Mouse (Mus musculus): ENCODE results near the gene Engase. TPM values are rescaled to one million over a fixed set of nuclear protein-coding genes. Genes with fewer than 3 reads are reported as not detected.

Gene Engase
- total RNA-seq, 1 experiment: 10.8 TPM

DNA sequence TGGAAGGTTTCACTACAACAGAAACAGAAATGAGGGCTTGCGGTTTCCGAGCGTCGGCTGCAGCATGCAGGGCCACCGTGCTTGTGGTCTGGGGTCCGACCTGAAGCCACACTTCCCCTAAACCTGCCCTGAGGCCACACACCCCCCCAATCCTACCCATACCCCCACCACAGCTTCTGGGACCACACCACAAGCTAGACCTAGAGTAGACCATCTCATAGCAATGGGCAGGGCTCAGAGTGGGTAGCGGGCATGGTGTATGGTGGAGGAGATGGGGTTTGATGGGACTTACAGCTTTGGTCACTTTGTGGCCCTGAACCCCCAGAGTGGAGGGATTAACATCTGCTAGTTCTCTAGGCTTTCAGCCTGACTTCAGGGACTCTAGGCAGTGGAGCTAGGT lies 14.6 kb downstream of the Engase start:
- Histone ChIP-seq H3K27ac (ENCODE audit: insufficient read depth, low read depth, low read length, poor library complexity, severe bottlenecking) (no peak overlapping the region), H3K9ac (ENCODE audit: insufficient read depth, low read depth, low read length, poor library complexity, severe bottlenecking) (no peak overlapping the region), H3K4me3 (ENCODE audit: insufficient read depth in 1 of 2, low read depth in 1 of 2, low read length in 2 of 2, poor library complexity in 1 of 2, severe bottlenecking in 1 of 2) (no peak overlapping the region), H3K36me3 (ENCODE audit: control insufficient read depth, insufficient read depth, low read length, poor library complexity, severe bottlenecking) (no peaks in the 10 kb centered on the region; the same call in 1 of the 2 replicates), H3K9me3 (ENCODE audit: control insufficient read depth, insufficient read depth, low read depth, low read length) (no peaks in the 10 kb centered on the region), H3K4me1 (ENCODE audit: control insufficient read depth in 2 of 2, insufficient read depth in 2 of 2, low read length in 2 of 2, poor library complexity in 1 of 2) (no peaks in the 10 kb centered on the region; a peak in 1 of 4 replicates)
- DNase-seq (ENCODE audit: low read depth, low spot score): no peak
- TF ChIP-seq CHD2 (IDR thresholded peaks at IDR 0.05; ENCODE audit: low read depth, low read length) (no peak), MAFK (IDR thresholded peaks at IDR 0.05; ENCODE audit: insufficient read depth, low read depth, low read length) (no peak), ZNF384 (IDR thresholded peaks at IDR 0.05; ENCODE audit: low read depth, low read length) (no peak), HCFC1 (IDR thresholded peaks at IDR 0.05; ENCODE audit: borderline replicate concordance, insufficient read depth, low read length) (no peak), ZC3H11A (IDR thresholded peaks at IDR 0.05; ENCODE audit: borderline replicate concordance, low read depth, low read length) (no peak)
- in situ Hi-C loops (cut with MboI; ENCODE audit: low sequenced_read_pairs in 2 of 2, unreplicated experiment in 2 of 2): no loop called here

DNA sequence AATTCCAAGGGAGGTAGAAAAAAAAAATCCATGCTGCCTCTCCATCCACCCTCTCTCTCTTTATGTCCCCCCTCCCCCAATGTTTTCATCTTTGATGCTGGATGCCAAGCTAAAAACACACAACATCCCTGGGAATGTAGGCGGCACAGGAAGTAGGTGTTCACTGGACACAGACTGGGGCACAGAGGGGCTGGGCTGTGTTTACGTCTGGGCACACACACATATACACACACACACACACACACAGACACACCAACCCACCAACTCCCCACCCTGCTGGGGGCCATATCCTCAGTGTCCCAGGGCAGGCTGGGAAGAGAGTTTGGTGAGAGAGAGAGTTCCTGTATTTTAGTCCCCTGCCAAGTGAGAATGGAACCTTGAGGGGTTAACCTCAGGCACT lies 16.8 kb downstream of the Engase start:
- in situ Hi-C loops (cut with MboI; ENCODE audit: low sequenced_read_pairs in 2 of 2, unreplicated experiment in 2 of 2): no loop called here
- Histone ChIP-seq H3K36me3 (ENCODE audit: control insufficient read depth, insufficient read depth, low read length, poor library complexity, severe bottlenecking) (no peaks in the 10 kb centered on the region), H3K27ac (ENCODE audit: insufficient read depth, low read depth, low read length, poor library complexity, severe bottlenecking) (no peak overlapping the region), H3K9ac (ENCODE audit: insufficient read depth, low read depth, low read length, poor library complexity, severe bottlenecking) (no peak overlapping the region), H3K4me1 (ENCODE audit: control insufficient read depth in 2 of 2, insufficient read depth in 2 of 2, low read length in 2 of 2, poor library complexity in 1 of 2) (no peaks in the 10 kb centered on the region; a peak in 1 of 4 replicates), H3K9me3 (ENCODE audit: control insufficient read depth, insufficient read depth, low read depth, low read length) (no peaks in the 10 kb centered on the region), H3K4me3 (ENCODE audit: insufficient read depth in 1 of 2, low read depth in 1 of 2, low read length in 2 of 2, poor library complexity in 1 of 2, severe bottlenecking in 1 of 2) (no peak overlapping the region)
- no peak for DNase-seq (ENCODE audit: low read depth, low spot score)
- no peak for TF ChIP-seq CHD2 (IDR thresholded peaks at IDR 0.05; ENCODE audit: low read depth, low read length)
- no peak for TF ChIP-seq MAFK (IDR thresholded peaks at IDR 0.05; ENCODE audit: insufficient read depth, low read depth, low read length)
- no peak for TF ChIP-seq ZC3H11A (IDR thresholded peaks at IDR 0.05; ENCODE audit: borderline replicate concordance, low read depth, low read length)
- no peak for TF ChIP-seq HCFC1 (IDR thresholded peaks at IDR 0.05; ENCODE audit: borderline replicate concordance, insufficient read depth, low read length)
- TF ChIP-seq ZNF384 (IDR thresholded peaks at IDR 0.05; ENCODE audit: low read depth, low read length): no peak

DNA sequence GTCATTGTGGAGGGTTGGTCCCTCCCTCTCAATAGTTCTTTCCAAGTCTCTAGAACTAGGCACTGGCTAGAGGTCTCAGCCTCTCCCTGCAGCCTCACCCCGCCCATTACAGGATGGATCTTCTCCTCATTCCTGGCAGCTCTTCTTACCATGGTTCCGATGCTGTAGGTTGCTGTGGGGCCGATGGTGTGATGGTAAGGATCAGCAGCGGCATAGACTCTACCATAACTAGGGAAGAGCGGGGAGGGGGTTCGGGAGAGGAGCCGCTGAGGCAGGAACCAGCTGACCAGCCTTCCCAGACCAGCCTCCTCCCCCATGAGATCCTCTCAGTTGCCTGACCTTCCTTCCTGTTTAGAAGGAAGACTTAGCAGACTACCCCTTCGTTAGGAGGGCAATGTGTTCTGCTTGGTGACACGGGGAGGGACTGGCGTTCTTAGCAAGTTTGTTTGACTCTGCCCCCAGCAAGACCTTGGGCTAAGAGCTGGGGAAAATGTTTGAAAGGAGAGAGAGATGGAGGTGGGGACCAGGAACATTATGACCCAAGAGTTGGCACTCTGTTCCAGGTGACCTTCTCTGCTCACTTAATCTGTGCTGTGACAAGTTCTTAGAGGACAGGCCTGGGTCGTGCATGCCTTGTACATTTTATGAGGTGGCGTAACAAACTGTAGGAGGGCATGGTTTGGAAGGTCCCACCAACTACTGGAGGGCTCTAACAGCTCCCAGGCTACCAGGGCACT lies 17.5 kb downstream of the Engase start:
- TF ChIP-seq MAFK (IDR thresholded peaks at IDR 0.05; ENCODE audit: insufficient read depth, low read depth, low read length) (no peak), HCFC1 (IDR thresholded peaks at IDR 0.05; ENCODE audit: borderline replicate concordance, insufficient read depth, low read length) (no peak), ZC3H11A (IDR thresholded peaks at IDR 0.05; ENCODE audit: borderline replicate concordance, low read depth, low read length) (no peak), CHD2 (IDR thresholded peaks at IDR 0.05; ENCODE audit: low read depth, low read length) (no peak), ZNF384 (IDR thresholded peaks at IDR 0.05; ENCODE audit: low read depth, low read length) (no peak)
- Histone ChIP-seq H3K36me3 (ENCODE audit: control insufficient read depth, insufficient read depth, low read length, poor library complexity, severe bottlenecking) (no peaks in the 10 kb centered on the region), H3K9ac (ENCODE audit: insufficient read depth, low read depth, low read length, poor library complexity, severe bottlenecking) (no peak overlapping the region), H3K4me3 (ENCODE audit: insufficient read depth in 1 of 2, low read depth in 1 of 2, low read length in 2 of 2, poor library complexity in 1 of 2, severe bottlenecking in 1 of 2) (no peak overlapping the region), H3K4me1 (ENCODE audit: control insufficient read depth in 2 of 2, insufficient read depth in 2 of 2, low read length in 2 of 2, poor library complexity in 1 of 2) (no peaks in the 10 kb centered on the region; a peak in 1 of 4 replicates), H3K27ac (ENCODE audit: insufficient read depth, low read depth, low read length, poor library complexity, severe bottlenecking) (no peak overlapping the region), H3K9me3 (ENCODE audit: control insufficient read depth, insufficient read depth, low read depth, low read length) (no peaks in the 10 kb centered on the region)
- in situ Hi-C loops (cut with MboI; ENCODE audit: low sequenced_read_pairs in 2 of 2, unreplicated experiment in 2 of 2): no loop called here
- no peak for DNase-seq (ENCODE audit: low read depth, low spot score)

DNA sequence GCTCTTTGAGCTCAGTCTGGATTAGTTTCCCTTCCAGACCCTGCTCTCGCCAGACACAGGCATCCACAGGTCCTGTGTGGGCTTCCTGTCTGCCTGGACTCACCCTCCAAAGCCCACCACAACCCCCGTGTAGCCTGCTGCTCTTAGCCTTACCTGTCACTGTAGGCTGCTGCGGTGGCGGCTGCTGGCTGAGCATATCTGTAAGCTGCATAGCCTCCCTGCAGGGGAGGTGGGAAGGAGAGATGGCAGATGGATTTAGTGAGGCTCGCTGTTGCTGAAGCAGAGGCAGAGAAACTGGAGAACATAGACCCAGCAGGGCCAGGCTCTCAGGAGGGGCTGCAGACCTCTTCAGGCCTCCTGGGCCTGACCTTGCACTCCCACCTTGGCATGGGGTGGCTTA lies 18.4 kb downstream of the Engase start:
- H3K4me3 ChIP-seq (ENCODE audit: insufficient read depth in 1 of 2, low read depth in 1 of 2, low read length in 2 of 2, poor library complexity in 1 of 2, severe bottlenecking in 1 of 2): no peak overlapping the region
- no peak for DNase-seq (ENCODE audit: low read depth, low spot score)
- TF ChIP-seq CHD2 (IDR thresholded peaks at IDR 0.05; ENCODE audit: low read depth, low read length): no peak
- TF ChIP-seq ZNF384 (IDR thresholded peaks at IDR 0.05; ENCODE audit: low read depth, low read length): no peak
- TF ChIP-seq MAFK (IDR thresholded peaks at IDR 0.05; ENCODE audit: insufficient read depth, low read depth, low read length): no peak
- TF ChIP-seq HCFC1 (IDR thresholded peaks at IDR 0.05; ENCODE audit: borderline replicate concordance, insufficient read depth, low read length): no peak
- no peak for TF ChIP-seq ZC3H11A (IDR thresholded peaks at IDR 0.05; ENCODE audit: borderline replicate concordance, low read depth, low read length)
- no peak overlapping the region for H3K27ac ChIP-seq (ENCODE audit: insufficient read depth, low read depth, low read length, poor library complexity, severe bottlenecking)
- no peaks in the 10 kb centered on the region for H3K9me3 ChIP-seq (ENCODE audit: control insufficient read depth, insufficient read depth, low read depth, low read length)
- H3K4me1 ChIP-seq (ENCODE audit: control insufficient read depth in 2 of 2, insufficient read depth in 2 of 2, low read length in 2 of 2, poor library complexity in 1 of 2): no peaks in the 10 kb centered on the region; a peak in 1 of 4 replicates
- no peak overlapping the region for H3K9ac ChIP-seq (ENCODE audit: insufficient read depth, low read depth, low read length, poor library complexity, severe bottlenecking)
- in situ Hi-C loops (cut with MboI; ENCODE audit: low sequenced_read_pairs in 2 of 2, unreplicated experiment in 2 of 2): no loop called here
- H3K36me3 ChIP-seq (ENCODE audit: control insufficient read depth, insufficient read depth, low read length, poor library complexity, severe bottlenecking): no peaks in the 10 kb centered on the region

All from ES-E14 (cell line).